Mouse (Mus musculus): ENCODE data around the gene Hmcn1. TPM values are rescaled to one million over a fixed set of nuclear protein-coding genes. Genes with fewer than 3 reads are reported as not detected.

Gene Hmcn1
- polyA plus RNA-seq, 1 experiment = 0.25 TPM

DNA sequence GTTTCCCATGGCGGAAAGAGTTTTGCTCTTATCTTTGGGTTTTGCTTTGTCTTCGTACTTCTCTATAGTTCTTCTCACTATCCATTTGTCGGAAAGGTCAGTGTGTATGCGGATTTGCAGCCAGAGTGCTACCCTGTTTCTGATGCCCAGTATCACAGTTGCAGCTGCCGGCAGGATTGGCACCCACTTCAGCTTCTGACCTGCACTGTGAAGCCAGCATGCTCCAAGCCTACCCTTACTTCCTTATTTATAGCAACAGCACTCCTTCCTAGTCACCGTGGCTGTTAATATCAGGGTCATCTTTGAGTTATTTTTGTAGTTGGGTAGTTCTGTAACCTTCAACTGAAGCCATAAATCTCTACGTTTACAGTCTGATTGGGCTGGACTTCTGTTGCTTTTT, 412.7 kb downstream of the Hmcn1 start:
- TF ChIP-seq CTCF (IDR thresholded peaks at IDR 0.05; ENCODE audit: control insufficient read depth, insufficient read depth, low read length) = no peak
- Histone ChIP-seq H3K4me1 (ENCODE audit: control insufficient read depth, insufficient read depth, low read length) (no peaks in the 10 kb centered on the region), H3K27ac (ENCODE audit: control insufficient read depth, insufficient read depth, low read depth, low read length, poor library complexity) (no peak overlapping the region), H3K4me3 (replicated peaks; ENCODE audit: control insufficient read depth, low read depth, low read length) (no peak overlapping the region)
- 49% methylated on average over 7 of the region's 7 CpGs for WGBS

- 88% methylated on average over 8 of the region's 8 CpGs for WGBS
- Histone ChIP-seq H3K4me1 (ENCODE audit: control insufficient read depth, insufficient read depth, low read length) (no peaks in the 10 kb centered on the region), H3K27ac (ENCODE audit: control insufficient read depth, insufficient read depth, low read depth, low read length, poor library complexity) (no peak overlapping the region), H3K4me3 (replicated peaks; ENCODE audit: control insufficient read depth, low read depth, low read length) (no peak overlapping the region)
- TF ChIP-seq CTCF (IDR thresholded peaks at IDR 0.05; ENCODE audit: control insufficient read depth, insufficient read depth, low read length) = no peak
- no peak for TF ChIP-seq POLR2A (IDR thresholded peaks at IDR 0.05; ENCODE audit: borderline replicate concordance, control insufficient read depth, low read depth, low read length)
These were observed 419.8 kb downstream of the Hmcn1 start for GRCm38 (mm10) chr1:150573407-150573806.

DNA sequence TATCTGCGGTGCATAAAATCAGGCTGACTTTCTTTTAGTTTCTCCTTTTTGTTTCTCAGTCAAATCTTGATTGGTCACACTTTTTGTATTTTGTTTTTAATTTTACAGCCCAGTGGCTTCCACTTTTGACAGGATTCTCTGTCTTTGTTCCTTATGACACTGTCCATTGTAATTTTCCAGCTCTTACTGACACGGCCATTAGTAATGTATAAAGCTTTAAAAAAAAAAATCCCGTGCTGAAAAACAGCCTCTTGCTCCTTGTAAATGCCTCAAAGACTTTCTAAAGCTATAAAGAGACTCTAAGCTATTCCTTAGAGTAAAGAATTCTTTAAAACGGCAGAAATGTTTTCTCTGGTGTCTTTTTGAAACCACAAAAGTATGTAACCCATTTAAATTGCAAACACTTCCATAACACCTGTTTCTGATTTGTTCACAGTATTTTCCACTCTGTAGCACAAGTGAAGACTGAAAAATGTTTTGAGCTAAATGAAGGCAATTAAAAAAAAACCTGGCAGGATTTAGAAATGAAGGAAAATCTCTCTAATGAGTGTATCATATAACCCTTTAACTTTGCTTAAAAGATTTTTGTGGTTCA, 422.6 kb downstream of the Hmcn1 start:
- Histone ChIP-seq H3K4me1 (ENCODE audit: control insufficient read depth, insufficient read depth, low read length) (no peaks in the 10 kb centered on the region), H3K27ac (ENCODE audit: control insufficient read depth, insufficient read depth, low read depth, low read length, poor library complexity) (no peak overlapping the region), H3K4me3 (replicated peaks; ENCODE audit: control insufficient read depth, low read depth, low read length) (no peak overlapping the region)
- TF ChIP-seq POLR2A (IDR thresholded peaks at IDR 0.05; ENCODE audit: borderline replicate concordance, control insufficient read depth, low read depth, low read length) = no peak
- no peak for TF ChIP-seq CTCF (IDR thresholded peaks at IDR 0.05; ENCODE audit: control insufficient read depth, insufficient read depth, low read length)
- WGBS = 64% methylated on average over 4 of the region's 4 CpGs

DNA sequence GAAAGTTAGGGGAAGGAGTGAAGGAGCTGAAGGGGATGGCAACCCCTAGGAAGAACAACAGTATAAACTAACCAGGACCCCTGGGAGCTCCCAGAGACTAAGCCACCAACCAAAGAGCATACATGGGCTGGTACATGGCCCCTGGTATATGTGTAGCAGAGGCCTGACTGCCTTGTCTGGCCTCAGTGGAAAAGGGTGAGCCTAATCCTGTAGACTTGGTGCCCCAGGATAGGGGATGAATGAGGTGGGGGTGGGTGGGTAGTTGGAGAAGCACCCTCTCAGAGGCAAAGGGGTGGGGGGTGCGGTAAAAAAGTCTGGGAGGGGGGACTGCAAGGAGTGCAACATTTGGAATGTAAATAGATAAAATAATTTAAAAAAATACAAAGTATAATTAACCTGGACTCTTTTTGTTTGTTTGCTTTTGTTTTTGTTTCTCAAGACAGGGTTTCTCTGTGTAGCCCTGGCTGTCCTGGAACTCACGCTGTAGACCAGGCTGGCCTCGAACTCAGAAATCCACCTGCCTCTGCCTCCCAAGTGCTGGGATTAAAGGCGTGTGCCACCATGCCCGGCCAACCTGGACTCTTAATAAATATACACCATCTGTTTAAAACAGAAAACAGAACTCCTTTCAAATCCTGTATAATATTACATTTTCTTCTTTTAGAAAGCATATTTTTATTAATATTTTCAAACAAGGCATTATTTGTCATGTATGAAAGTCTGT, 423.3 kb downstream of the Hmcn1 start:
- H3K4me3 ChIP-seq (replicated peaks; ENCODE audit: control insufficient read depth, low read depth, low read length) = no peak overlapping the region
- H3K4me1 ChIP-seq (ENCODE audit: control insufficient read depth, insufficient read depth, low read length) = no peaks in the 10 kb centered on the region
- H3K27ac ChIP-seq (ENCODE audit: control insufficient read depth, insufficient read depth, low read depth, low read length, poor library complexity) = no peak overlapping the region
- WGBS = 86% methylated on average over 5 of the region's 5 CpGs
- TF ChIP-seq CTCF (IDR thresholded peaks at IDR 0.05; ENCODE audit: control insufficient read depth, insufficient read depth, low read length) (no peak), POLR2A (IDR thresholded peaks at IDR 0.05; ENCODE audit: borderline replicate concordance, control insufficient read depth, low read depth, low read length) (no peak)

GRCm38 (mm10) chr1:150566287-150566686, 426.9 kb downstream of the Hmcn1 start:
- H3K4me1 ChIP-seq (ENCODE audit: control insufficient read depth, insufficient read depth, low read length) = no peaks in the 10 kb centered on the region
- no peak overlapping the region for H3K4me3 ChIP-seq (replicated peaks; ENCODE audit: control insufficient read depth, low read depth, low read length)
- no peak overlapping the region for H3K27ac ChIP-seq (ENCODE audit: control insufficient read depth, insufficient read depth, low read depth, low read length, poor library complexity)
- WGBS = 83% methylated on average over 4 of the region's 4 CpGs
- TF ChIP-seq POLR2A (IDR thresholded peaks at IDR 0.05; ENCODE audit: borderline replicate concordance, control insufficient read depth, low read depth, low read length) (no peak), CTCF (IDR thresholded peaks at IDR 0.05; ENCODE audit: control insufficient read depth, insufficient read depth, low read length) (no peak)

DNA sequence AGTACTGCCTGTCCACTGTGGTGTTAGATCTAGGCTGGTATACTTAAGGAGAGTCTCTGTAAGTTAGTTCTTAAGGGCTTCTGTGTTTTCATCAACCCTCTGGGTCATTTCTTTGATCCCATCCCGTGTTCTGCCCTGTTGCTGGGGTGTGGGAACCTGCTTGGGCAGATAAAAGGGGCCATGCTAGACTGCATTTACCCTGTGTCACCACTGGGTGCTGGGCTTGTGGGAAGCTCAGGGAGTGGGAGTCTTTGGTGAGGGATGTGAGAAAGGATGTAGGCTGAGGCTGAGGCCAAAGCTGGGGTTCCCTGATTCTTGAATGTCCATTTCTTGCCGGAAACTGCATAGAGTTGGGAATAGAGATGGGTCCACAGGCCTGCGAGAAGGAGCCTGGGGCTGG, 436.6 kb downstream of the Hmcn1 start:
- no peak for TF ChIP-seq CTCF (IDR thresholded peaks at IDR 0.05; ENCODE audit: control insufficient read depth, insufficient read depth, low read length)
- TF ChIP-seq POLR2A (IDR thresholded peaks at IDR 0.05; ENCODE audit: borderline replicate concordance, control insufficient read depth, low read depth, low read length) = no peak
- H3K4me3 ChIP-seq (replicated peaks; ENCODE audit: control insufficient read depth, low read depth, low read length) = no peak overlapping the region
- no peak overlapping the region for H3K27ac ChIP-seq (ENCODE audit: control insufficient read depth, insufficient read depth, low read depth, low read length, poor library complexity)
- WGBS = 59% methylated on average over 3 of the region's 3 CpGs
- no peaks in the 10 kb centered on the region for H3K4me1 ChIP-seq (ENCODE audit: control insufficient read depth, insufficient read depth, low read length)

DNA sequence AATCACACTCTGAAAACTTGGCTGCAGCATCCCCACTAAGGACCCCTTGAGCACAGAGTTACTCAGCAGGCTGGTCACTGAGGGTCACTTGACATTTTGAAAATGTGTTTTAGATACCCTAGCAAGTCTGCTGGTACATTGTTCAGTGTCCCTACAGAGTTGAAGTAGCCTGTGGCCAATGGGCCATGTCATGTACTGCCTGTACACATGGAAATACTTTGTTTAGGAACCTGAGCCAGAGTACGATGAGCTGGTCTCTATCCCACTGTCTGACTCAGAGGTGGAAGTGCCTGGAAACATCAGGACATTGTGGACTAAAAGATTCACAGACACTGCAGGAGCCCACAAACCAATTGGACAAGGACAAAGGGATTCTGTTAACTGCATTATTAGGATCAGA, 441.8 kb downstream of the Hmcn1 start:
- no peaks in the 10 kb centered on the region for H3K4me1 ChIP-seq (ENCODE audit: control insufficient read depth, insufficient read depth, low read length)
- no peak overlapping the region for H3K4me3 ChIP-seq (replicated peaks; ENCODE audit: control insufficient read depth, low read depth, low read length)
- WGBS = 75% methylated on average over 1 of the region's 1 CpGs
- TF ChIP-seq POLR2A (IDR thresholded peaks at IDR 0.05; ENCODE audit: borderline replicate concordance, control insufficient read depth, low read depth, low read length) (no peak), CTCF (IDR thresholded peaks at IDR 0.05; ENCODE audit: control insufficient read depth, insufficient read depth, low read length) (no peak)
- H3K27ac ChIP-seq (ENCODE audit: control insufficient read depth, insufficient read depth, low read depth, low read length, poor library complexity) = no peak overlapping the region

GRCm38 (mm10) chr1:150546463-150546862, 446.8 kb downstream of the Hmcn1 start:
- 73% methylated on average over 3 of the region's 3 CpGs for WGBS
- no peak for TF ChIP-seq POLR2A (IDR thresholded peaks at IDR 0.05; ENCODE audit: borderline replicate concordance, control insufficient read depth, low read depth, low read length)
- TF ChIP-seq CTCF (IDR thresholded peaks at IDR 0.05; ENCODE audit: control insufficient read depth, insufficient read depth, low read length) = no peak
- H3K27ac ChIP-seq (ENCODE audit: control insufficient read depth, insufficient read depth, low read depth, low read length, poor library complexity) = no peak overlapping the region
- H3K4me1 ChIP-seq (ENCODE audit: control insufficient read depth, insufficient read depth, low read length) = no peaks in the 10 kb centered on the region
- no peak overlapping the region for H3K4me3 ChIP-seq (replicated peaks; ENCODE audit: control insufficient read depth, low read depth, low read length)
